Mouse (Mus musculus): Measurements from ENCODE around the gene Fads2. TPM values are rescaled to one million over a fixed set of nuclear protein-coding genes. Genes with fewer than 3 reads are reported as not detected.

Gene Fads2
- total RNA-seq, 1 experiment, result 41.5 TPM

DNA sequence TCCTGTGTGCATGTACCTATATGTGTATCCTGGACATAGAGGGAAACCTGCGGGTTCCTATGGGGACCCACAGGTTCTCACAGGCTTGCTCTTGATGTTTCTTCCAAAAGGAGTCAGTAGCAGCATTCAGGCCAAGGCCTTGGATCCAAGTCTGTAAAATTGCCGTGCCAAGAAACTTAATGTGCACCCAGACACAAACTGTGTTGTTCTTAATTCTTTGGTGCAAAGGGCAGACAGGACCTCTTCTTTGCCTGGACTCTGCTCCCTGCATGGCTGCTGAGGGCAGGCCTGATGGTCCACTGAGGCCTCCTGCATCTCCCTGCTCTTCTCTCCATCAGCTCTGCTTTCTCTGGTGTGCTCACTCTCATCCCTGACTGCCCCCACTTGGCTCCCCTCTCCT is 71.8 kb downstream of the Fads2 start:
- TF ChIP-seq HCFC1 (IDR thresholded peaks at IDR 0.05; ENCODE audit: borderline replicate concordance, insufficient read depth, low read length) (no peak), CHD2 (IDR thresholded peaks at IDR 0.05; ENCODE audit: low read depth, low read length) (no peak), ZNF384 (IDR thresholded peaks at IDR 0.05; ENCODE audit: low read depth, low read length) (no peak), ZC3H11A (IDR thresholded peaks at IDR 0.05; ENCODE audit: borderline replicate concordance, low read depth, low read length) (no peak), MAFK (IDR thresholded peaks at IDR 0.05; ENCODE audit: insufficient read depth, low read depth, low read length) (no peak)
- in situ Hi-C loops (cut with MboI; ENCODE audit: low sequenced_read_pairs in 2 of 2, unreplicated experiment in 2 of 2), result loop anchor here in 1 of 2 experiments (5.0 kb wide), 1 partner anchor 107 kb away; no protein-coding TSS in a partner anchor
- no peak for DNase-seq (ENCODE audit: low read depth, low spot score)
- Histone ChIP-seq H3K9me3 (ENCODE audit: control insufficient read depth, insufficient read depth, low read depth, low read length) (no peaks in the 10 kb centered on the region), H3K27ac (ENCODE audit: insufficient read depth, low read depth, low read length, poor library complexity, severe bottlenecking) (no peak overlapping the region), H3K36me3 (ENCODE audit: control insufficient read depth, insufficient read depth, low read length, poor library complexity, severe bottlenecking) (0 out of 2 replicates have a peak, but pooled peaks cover 2% of the 10 kb centered on the region), H3K4me1 (ENCODE audit: control insufficient read depth in 2 of 2, insufficient read depth in 2 of 2, low read length in 2 of 2, poor library complexity in 1 of 2) (no peaks in the 10 kb centered on the region), H3K4me3 (ENCODE audit: insufficient read depth in 1 of 2, low read depth in 1 of 2, low read length in 2 of 2, poor library complexity in 1 of 2, severe bottlenecking in 1 of 2) (no peak overlapping the region), H3K9ac (ENCODE audit: insufficient read depth, low read depth, low read length, poor library complexity, severe bottlenecking) (no peak overlapping the region)

DNA sequence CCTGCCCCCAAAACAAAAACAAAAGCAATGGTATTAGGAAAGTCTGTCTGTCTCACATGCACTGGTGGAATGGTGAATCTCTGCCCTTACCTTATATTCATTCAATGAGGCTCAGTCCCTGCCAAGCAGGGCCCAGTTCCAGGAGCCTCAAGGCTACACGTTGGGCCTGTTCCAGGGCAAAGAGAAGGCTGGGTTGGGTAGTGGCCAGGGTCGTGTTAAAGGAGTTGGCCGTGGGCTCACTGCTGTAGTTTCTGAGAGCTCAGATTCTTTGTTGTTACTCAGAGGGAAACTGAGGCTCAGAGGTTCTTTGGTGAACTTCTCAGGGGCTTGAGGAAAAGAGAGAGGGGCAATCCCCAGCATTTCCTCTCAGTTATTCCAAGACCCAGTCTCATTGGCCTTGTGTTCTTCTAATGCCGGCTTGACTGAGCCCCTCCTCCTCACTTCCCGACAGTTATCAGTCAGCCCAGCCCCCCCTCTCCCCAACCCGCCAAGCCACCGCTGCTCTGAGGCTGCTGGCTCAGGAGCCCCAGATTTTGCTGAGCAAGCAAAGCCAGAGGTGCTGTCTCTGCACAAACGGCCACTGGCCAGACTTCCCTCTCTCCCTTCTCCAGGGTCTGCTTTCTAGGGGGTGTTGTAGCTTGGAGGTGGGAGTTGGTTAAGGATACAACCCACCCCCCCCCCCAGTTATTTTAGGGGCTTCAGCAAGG is 76.2 kb downstream of the Fads2 start:
- Histone ChIP-seq H3K9me3 (ENCODE audit: control insufficient read depth, insufficient read depth, low read depth, low read length) (no peaks in the 10 kb centered on the region), H3K4me1 (ENCODE audit: control insufficient read depth in 2 of 2, insufficient read depth in 2 of 2, low read length in 2 of 2, poor library complexity in 1 of 2) (no peaks in the 10 kb centered on the region; a peak in 1 of 4 replicates), H3K4me3 (ENCODE audit: insufficient read depth in 1 of 2, low read depth in 1 of 2, low read length in 2 of 2, poor library complexity in 1 of 2, severe bottlenecking in 1 of 2) (no peak overlapping the region), H3K9ac (ENCODE audit: insufficient read depth, low read depth, low read length, poor library complexity, severe bottlenecking) (no peak overlapping the region), H3K36me3 (ENCODE audit: control insufficient read depth, insufficient read depth, low read length, poor library complexity, severe bottlenecking) (0 out of 2 replicates have a peak, but pooled peaks cover 2% of the 10 kb centered on the region), H3K27ac (ENCODE audit: insufficient read depth, low read depth, low read length, poor library complexity, severe bottlenecking) (no peak overlapping the region)
- TF ChIP-seq ZC3H11A (IDR thresholded peaks at IDR 0.05; ENCODE audit: borderline replicate concordance, low read depth, low read length), result no peak
- peak; percentile 95 for TF ChIP-seq MAFK (IDR thresholded peaks at IDR 0.05; ENCODE audit: insufficient read depth, low read depth, low read length)
- in situ Hi-C loops (cut with MboI; ENCODE audit: low sequenced_read_pairs in 2 of 2, unreplicated experiment in 2 of 2), result no loop called here
- no peak for DNase-seq (ENCODE audit: low read depth, low spot score)

DNA sequence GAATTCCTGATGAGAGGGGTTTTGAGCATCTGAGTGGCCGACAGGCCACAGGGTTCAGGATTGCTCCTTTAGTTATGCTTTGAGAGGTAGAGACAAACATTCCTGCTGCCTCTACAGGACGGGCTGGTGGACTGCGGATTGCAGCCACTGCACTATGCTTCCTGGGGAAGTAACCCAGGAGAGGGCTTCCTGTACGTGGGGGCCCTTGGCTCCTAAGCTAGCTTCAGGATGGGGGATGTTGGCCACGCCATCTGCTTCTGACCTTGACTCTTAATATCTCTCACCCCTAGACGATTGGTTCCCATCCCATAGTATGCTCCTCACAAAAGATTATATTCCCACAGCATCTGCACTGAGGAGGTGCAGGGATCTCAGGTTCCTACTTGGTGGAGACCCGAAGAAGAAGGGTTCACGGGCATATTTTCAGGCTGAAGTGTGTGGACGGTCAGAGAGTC is 78.2 kb downstream of the Fads2 start:
- no peak overlapping the region for H3K4me3 ChIP-seq (ENCODE audit: insufficient read depth in 1 of 2, low read depth in 1 of 2, low read length in 2 of 2, poor library complexity in 1 of 2, severe bottlenecking in 1 of 2)
- no peak for TF ChIP-seq HCFC1 (IDR thresholded peaks at IDR 0.05; ENCODE audit: borderline replicate concordance, insufficient read depth, low read length)
- no peak for TF ChIP-seq ZC3H11A (IDR thresholded peaks at IDR 0.05; ENCODE audit: borderline replicate concordance, low read depth, low read length)
- TF ChIP-seq ZNF384 (IDR thresholded peaks at IDR 0.05; ENCODE audit: low read depth, low read length), result no peak
- TF ChIP-seq CHD2 (IDR thresholded peaks at IDR 0.05; ENCODE audit: low read depth, low read length), result no peak
- TF ChIP-seq MAFK (IDR thresholded peaks at IDR 0.05; ENCODE audit: insufficient read depth, low read depth, low read length), result no peak
- H3K4me1 ChIP-seq (ENCODE audit: control insufficient read depth in 2 of 2, insufficient read depth in 2 of 2, low read length in 2 of 2, poor library complexity in 1 of 2), result peaks cover 0 to 4% of the 10 kb centered on the region in 2 experiments; a peak in 1 of 4 replicates
- no peak overlapping the region for H3K9ac ChIP-seq (ENCODE audit: insufficient read depth, low read depth, low read length, poor library complexity, severe bottlenecking)
- no peak overlapping the region for H3K27ac ChIP-seq (ENCODE audit: insufficient read depth, low read depth, low read length, poor library complexity, severe bottlenecking)
- no peak for DNase-seq (ENCODE audit: low read depth, low spot score)
- in situ Hi-C loops (cut with MboI; ENCODE audit: low sequenced_read_pairs in 2 of 2, unreplicated experiment in 2 of 2), result no loop called here
- 0 out of 2 replicates have a peak, but pooled peaks cover 2% of the 10 kb centered on the region for H3K36me3 ChIP-seq (ENCODE audit: control insufficient read depth, insufficient read depth, low read length, poor library complexity, severe bottlenecking)
- H3K9me3 ChIP-seq (ENCODE audit: control insufficient read depth, insufficient read depth, low read depth, low read length), result no peaks in the 10 kb centered on the region

DNA sequence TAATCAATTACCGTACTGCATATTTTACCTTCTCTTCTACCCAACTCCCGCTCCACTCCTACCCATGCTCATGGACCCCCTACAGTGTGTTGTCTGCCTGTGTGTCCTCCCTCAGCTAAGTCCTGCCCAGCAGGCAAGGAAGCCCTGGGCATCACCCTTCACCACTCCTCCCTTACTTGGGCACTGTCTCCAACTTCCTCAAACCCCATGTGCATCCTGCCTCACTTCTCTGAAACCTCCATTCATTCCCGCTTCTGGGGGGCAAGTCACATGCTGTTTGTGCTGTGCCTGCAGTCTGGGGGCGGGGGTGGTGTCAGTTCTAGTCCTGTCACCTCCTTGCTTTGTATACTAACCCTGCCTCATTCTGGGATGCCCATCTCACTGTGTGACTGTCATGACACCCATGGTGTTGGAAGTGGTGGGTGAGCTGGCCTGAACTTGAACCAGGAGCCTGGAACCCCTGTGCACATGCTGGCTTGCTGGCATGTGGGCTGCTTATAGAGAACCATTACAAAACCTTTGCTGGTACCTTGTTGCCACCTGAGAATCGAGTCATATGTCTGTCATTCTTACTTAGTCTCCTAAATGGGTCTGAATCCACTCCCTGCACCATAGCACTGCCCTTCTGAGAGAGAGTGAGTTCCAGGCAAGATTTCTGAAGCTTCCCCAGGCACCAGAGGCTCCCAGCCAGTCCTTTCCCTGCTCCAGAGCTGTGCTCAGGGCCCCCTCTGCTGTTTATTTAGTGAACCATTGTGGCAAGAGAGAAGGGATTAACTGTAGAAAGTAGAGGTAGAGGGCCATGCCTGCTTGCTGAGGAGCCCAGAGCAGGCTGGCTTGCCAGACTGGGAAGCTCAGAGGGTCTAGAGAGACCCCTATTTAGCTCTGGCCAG is 78.9 kb downstream of the Fads2 start:
- DNase-seq (ENCODE audit: low read depth, low spot score), result no peak
- in situ Hi-C loops (cut with MboI; ENCODE audit: low sequenced_read_pairs in 2 of 2, unreplicated experiment in 2 of 2), result no loop called here
- no peak overlapping the region for H3K4me3 ChIP-seq (ENCODE audit: insufficient read depth in 1 of 2, low read depth in 1 of 2, low read length in 2 of 2, poor library complexity in 1 of 2, severe bottlenecking in 1 of 2)
- H3K9me3 ChIP-seq (ENCODE audit: control insufficient read depth, insufficient read depth, low read depth, low read length), result no peaks in the 10 kb centered on the region
- H3K4me1 ChIP-seq (ENCODE audit: control insufficient read depth in 2 of 2, insufficient read depth in 2 of 2, low read length in 2 of 2, poor library complexity in 1 of 2), result peaks cover 0 to 7% of the 10 kb centered on the region in 2 experiments; a peak in 2 of 4 replicates
- no peak for TF ChIP-seq CHD2 (IDR thresholded peaks at IDR 0.05; ENCODE audit: low read depth, low read length)
- no peak for TF ChIP-seq MAFK (IDR thresholded peaks at IDR 0.05; ENCODE audit: insufficient read depth, low read depth, low read length)
- TF ChIP-seq HCFC1 (IDR thresholded peaks at IDR 0.05; ENCODE audit: borderline replicate concordance, insufficient read depth, low read length), result no peak
- no peak for TF ChIP-seq ZNF384 (IDR thresholded peaks at IDR 0.05; ENCODE audit: low read depth, low read length)
- no peak for TF ChIP-seq ZC3H11A (IDR thresholded peaks at IDR 0.05; ENCODE audit: borderline replicate concordance, low read depth, low read length)
- no peaks in the 10 kb centered on the region for H3K36me3 ChIP-seq (ENCODE audit: control insufficient read depth, insufficient read depth, low read length, poor library complexity, severe bottlenecking)
- no peak overlapping the region for H3K9ac ChIP-seq (ENCODE audit: insufficient read depth, low read depth, low read length, poor library complexity, severe bottlenecking)
- H3K27ac ChIP-seq (ENCODE audit: insufficient read depth, low read depth, low read length, poor library complexity, severe bottlenecking), result no peak overlapping the region
